Mouse (Mus musculus) liver, adult 2 months (tissue): ENCODE measurements around the gene Tmem184a. TPM values are rescaled to one million over a fixed set of nuclear protein-coding genes. Genes with fewer than 3 reads are reported as not detected.
A peak's percentile ranks its signal among the peaks of the same experiment; 100 is the strongest.

Source experiments
- DNase-seq: peaks from one replicate; pipeline ENCODE4 v3.0.0-alpha.2; 2011; ENCODE audit warnings: low read depth, low spot score; ENCODE audit errors: extremely low read depth
- H3K27ac ChIP-seq: fragments of 200-500 bp; replicated peaks from 2 replicates; pipeline ENCODE4 v1.5.1; 2012; ENCODE audit warnings: low read depth, mild to moderate bottlenecking, control low read depth, inconsistent platforms, low read length; ENCODE audit not compliant: insufficient read depth
- H3K27me3 ChIP-seq: fragments of 200-500 bp; 2 replicates; pipeline ENCODE4 v1.6.1; 2012; ENCODE audit warnings: mild to moderate bottlenecking, moderate library complexity, low read length, inconsistent platforms; ENCODE audit not compliant: control insufficient read depth, insufficient read depth
- H3K36me3 ChIP-seq: fragments of 200-500 bp; 2 replicates; pipeline ENCODE4 v1.6.1; 2012; ENCODE audit warnings: low read length, inconsistent platforms; ENCODE audit not compliant: control insufficient read depth, insufficient read depth
- H3K4me1 ChIP-seq: fragments of 200-500 bp; 2 replicates; pipeline ENCODE4 v1.6.1; 2011; ENCODE audit warnings: low read length; ENCODE audit not compliant: control insufficient read depth, insufficient read depth
- H3K4me3 ChIP-seq: fragments of 200-500 bp; 2 replicates; pipeline ENCODE4 v1.5.1; 2011; ENCODE audit warnings: low read depth, mild to moderate bottlenecking, control low read depth, low read length, moderate library complexity; ENCODE audit not compliant: insufficient read depth
- H3K79me2 ChIP-seq: fragments of 200-500 bp; 2 replicates; pipeline ENCODE4 v1.6.1; 2012; ENCODE audit warnings: inconsistent platforms, mild to moderate bottlenecking, low read length, moderate library complexity; ENCODE audit not compliant: control insufficient read depth, insufficient read depth
- H3K9ac ChIP-seq: fragments of 200-500 bp; 2 replicates; pipeline ENCODE4 v1.6.1; 2012; ENCODE audit warnings: low read depth, mild to moderate bottlenecking, control low read depth, inconsistent platforms, low read length
- CTCF ChIP-seq: fragments of 200-500 bp; IDR thresholded peaks from 2 replicates; pipeline ENCODE4 v1.5.1; 2011; ENCODE audit warnings: low read depth, low read length, control low read depth
- POLR2A ChIP-seq: fragments of 200-500 bp; IDR thresholded peaks from 2 replicates; pipeline ENCODE4 v1.6.1; 2011; ENCODE audit warnings: low read length, control low read depth; ENCODE audit not compliant: insufficient read depth; ENCODE audit errors: extremely low read depth
- WGBS: fragments of 180-500 bp; shearing (Covaris S2); methylation state at CpG from one replicate; pipeline ENCODE4 v1.1.7; 2018; 5-methylcytosine and 5-hydroxymethylcytosine counted together
- polyA plus RNA-seq: library from polyadenylated mRNA; depleted of rRNA; stranded (reverse); fragments of >200 nt; gene quantifications from 2 replicates; pipeline ENCODE4 v1.2.3, GENCODE M21; 2012; rRNA removed
- total RNA-seq: library from RNA; depleted of rRNA; stranded (reverse); fragments of >200 nt; gene quantifications from 2 replicates; pipeline ENCODE4 v1.2.3, GENCODE M21; 2014; rRNA removed

The Tmem184a gene
- total RNA-seq (6.5 and 9.3 TPM in 2 replicates), polyA plus RNA-seq (39.2 and 45.1 TPM in 2 replicates)

- H3K27me3 ChIP-seq = no peaks in the 10 kb centered on the region
- TF ChIP-seq CTCF = no peak
- no peak for TF ChIP-seq POLR2A
- H3K4me1 ChIP-seq = peaks cover 18% of the 10 kb centered on the region
- H3K9ac ChIP-seq = no peak within 1 kb of the TSS
- 89% methylated on average over 9 of the region's 9 CpGs for WGBS
- H3K36me3 ChIP-seq = no peaks in the 10 kb centered on the region
- no peaks in the 10 kb centered on the region for H3K79me2 ChIP-seq
- DNase-seq = no peak
- H3K4me3 ChIP-seq = no peak within 1 kb of the TSS
- H3K27ac ChIP-seq = no peak within 1 kb of the TSS
Measured at GRCm38 (mm10) chr5:139819538-139820181, at the start of gene Tmem184a. TSS of gene Tmem184a (minus strand) at chr5:139819917.

- 19% methylated on average over 4 of the region's 4 CpGs for WGBS
- peak; percentile 34 for DNase-seq
- Histone ChIP-seq H3K27me3 (no peaks in the 10 kb centered on the region), H3K36me3 (no peaks in the 10 kb centered on the region), H3K4me3 (no peak overlapping the region), H3K4me1 (no peaks in the 10 kb centered on the region), H3K79me2 (no peaks in the 10 kb centered on the region), H3K9ac (no peak overlapping the region), H3K27ac (no peak overlapping the region)
- TF ChIP-seq POLR2A (no peak), CTCF (no peak)
Measured at GRCm38 (mm10) chr5:139862759-139863158, 43.0 kb upstream of the Tmem184a start.

GRCm38 (mm10) chr5:139860328-139861104, 40.8 kb upstream of the Tmem184a start:
- no peaks in the 10 kb centered on the region for H3K36me3 ChIP-seq
- H3K9ac ChIP-seq = no peak overlapping the region
- no peak overlapping the region for H3K27ac ChIP-seq
- 70% methylated on average over 15 of the region's 15 CpGs for WGBS
- H3K27me3 ChIP-seq = no peaks in the 10 kb centered on the region
- no peaks in the 10 kb centered on the region for H3K4me1 ChIP-seq
- no peak for DNase-seq
- TF ChIP-seq POLR2A (no peak), CTCF (no peak)
- no peak overlapping the region for H3K4me3 ChIP-seq
- H3K79me2 ChIP-seq = no peaks in the 10 kb centered on the region

DNA sequence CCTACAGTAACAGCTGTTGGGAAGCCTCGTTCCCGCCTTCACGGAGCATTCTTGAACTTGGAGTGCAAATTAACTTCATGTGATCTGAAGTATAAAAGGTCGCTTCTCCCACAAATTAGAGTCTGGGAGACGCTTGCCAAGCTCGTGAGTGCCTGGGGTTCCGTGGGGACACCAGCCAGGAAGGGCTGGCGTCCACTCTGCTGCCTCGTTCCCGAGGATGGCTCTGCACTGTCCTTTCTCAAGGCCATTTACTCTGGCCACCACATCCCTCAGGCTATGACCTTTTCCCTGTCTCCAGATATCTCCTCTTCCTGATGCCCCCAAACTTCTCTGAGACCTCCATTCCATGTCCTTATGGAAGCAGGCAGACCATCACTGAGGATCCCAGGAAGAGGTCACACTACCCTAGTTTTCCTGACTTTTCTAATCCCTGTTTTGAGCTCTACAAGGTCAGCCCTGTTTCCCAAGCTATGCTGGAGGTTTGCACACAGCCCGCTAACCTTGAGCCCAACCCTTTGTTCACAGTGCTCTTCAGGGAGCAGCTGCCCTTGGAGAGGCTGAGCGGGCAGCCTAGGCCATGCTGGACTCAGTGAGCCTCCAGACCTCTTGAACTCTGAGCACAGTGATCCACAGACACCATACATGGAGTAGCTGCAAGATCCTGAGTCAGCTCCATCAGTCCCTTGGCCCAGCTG, 30.1 kb upstream of the Tmem184a start:
- no peaks in the 10 kb centered on the region for H3K36me3 ChIP-seq
- WGBS = 61% methylated on average over 12 of the region's 12 CpGs
- no peaks in the 10 kb centered on the region for H3K27me3 ChIP-seq
- DNase-seq = peak; percentile 25
- H3K9ac ChIP-seq = no peak overlapping the region
- H3K79me2 ChIP-seq = no peaks in the 10 kb centered on the region
- no peaks in the 10 kb centered on the region for H3K4me1 ChIP-seq
- H3K4me3 ChIP-seq = no peak overlapping the region
- TF ChIP-seq CTCF (no peak), POLR2A (no peak)
- H3K27ac ChIP-seq = no peak overlapping the region

DNA sequence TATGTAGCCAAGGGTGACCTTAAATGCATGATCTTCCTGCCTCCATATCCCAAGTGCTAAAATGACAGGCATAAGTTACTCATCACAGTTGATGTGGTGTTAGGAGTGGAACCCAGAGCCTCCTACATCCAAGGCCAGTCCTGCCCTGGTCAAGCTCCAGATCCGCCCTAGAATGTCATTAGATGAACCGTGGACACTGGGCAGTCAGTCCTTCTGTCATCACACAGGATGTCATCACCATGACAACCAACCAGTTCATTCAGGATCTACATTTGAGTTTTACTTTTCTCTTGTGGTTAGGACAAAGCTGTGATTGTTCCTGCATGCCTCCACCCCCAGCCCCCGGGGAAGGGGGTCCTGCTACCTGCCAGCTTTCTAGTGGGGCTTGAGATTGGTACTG, 19.4 kb upstream of the Tmem184a start:
- Histone ChIP-seq H3K4me3 (no peak overlapping the region), H3K27ac (no peak overlapping the region), H3K9ac (no peak overlapping the region), H3K27me3 (no peaks in the 10 kb centered on the region), H3K36me3 (no peaks in the 10 kb centered on the region), H3K4me1 (no peaks in the 10 kb centered on the region), H3K79me2 (no peaks in the 10 kb centered on the region)
- no peak for DNase-seq
- TF ChIP-seq POLR2A (no peak), CTCF (no peak)
- WGBS = 40% methylated on average over 3 of the region's 3 CpGs
